Mouse (Mus musculus): ENCODE results near the gene Olfr747.
"Not testable (repeated sequence)": the region's sequence is repeated elsewhere in the genome, so short reads cannot be mapped to it uniquely, and the experiment has no call there.

Olfr747 gene

DNA sequence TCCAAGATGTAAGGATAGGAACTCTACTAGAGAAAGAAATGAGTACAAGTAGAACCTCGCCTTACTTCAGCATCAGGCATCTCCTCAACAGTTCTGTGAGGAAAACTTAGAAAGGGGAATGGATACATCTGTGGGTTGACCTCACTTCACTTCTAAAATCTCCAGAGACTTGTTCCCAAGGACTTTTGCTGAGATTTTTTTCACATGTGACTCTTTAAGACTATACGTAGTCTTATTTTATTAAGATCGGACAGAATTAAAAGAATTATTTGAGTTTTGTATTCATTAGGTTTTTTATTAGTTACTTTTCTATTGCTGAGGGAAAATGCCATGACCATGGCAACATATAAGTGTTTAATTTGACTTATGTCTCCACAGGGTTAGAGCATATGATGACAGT lies at the start of gene Olfr747:
Gene Olfr747 (minus strand): TSS at position 101 of the 400 bp plus-strand sequence.
- no peak for DNase-seq

DNA sequence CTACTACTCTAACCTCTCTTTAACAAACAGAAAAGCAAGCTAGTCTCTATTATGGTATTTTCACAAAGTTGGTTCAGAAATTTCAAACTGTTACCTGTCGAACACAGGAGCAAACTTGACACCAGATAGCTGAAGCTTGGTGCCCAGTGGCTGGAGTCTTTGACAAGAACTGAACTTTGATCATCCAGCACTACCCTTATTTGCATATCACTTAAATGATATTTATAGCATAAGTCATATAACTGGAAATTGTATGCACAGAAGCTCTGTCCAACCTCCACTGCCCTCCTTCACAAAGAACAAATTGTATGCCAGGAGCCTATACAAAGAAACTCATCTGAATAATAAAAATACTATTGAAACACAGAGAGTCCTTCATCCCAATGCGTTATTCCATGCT lies 48.6 kb upstream of the Olfr747 start:
- DNase-seq: no peak

DNA sequence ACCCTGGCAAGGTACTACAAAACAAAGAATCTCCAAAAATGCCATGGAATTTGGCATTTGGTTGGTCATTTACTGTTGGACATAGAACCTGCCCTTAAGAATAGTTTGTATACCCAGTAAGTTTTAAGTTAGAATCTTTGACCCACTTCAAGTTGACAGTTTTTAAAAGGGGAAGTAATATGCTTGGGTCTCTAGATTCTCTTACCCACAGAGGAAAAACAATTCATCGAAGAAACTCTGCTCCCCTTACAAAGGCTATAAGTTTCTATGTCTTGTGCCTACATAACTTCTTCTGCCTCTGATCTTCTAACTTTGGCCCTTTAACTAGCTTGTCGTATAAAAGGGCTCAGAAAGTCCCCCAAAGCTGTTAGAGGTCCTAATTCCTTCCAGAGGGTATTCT lies 47.3 kb upstream of the Olfr747 start:
- DNase-seq: no peak

GRCm38 (mm10) chr14:50722371-50722770 lies 29.4 kb upstream of the Olfr747 start:
- not testable (repeated sequence) for DNase-seq

- DNase-seq: not testable (repeated sequence)
Observed at GRCm38 (mm10) chr14:50719875-50720274, 26.9 kb upstream of the Olfr747 start.

- DNase-seq: no peak
Observed at GRCm38 (mm10) chr14:50707073-50707472, 14.1 kb upstream of the Olfr747 start, which contains the start of gene Olfr748. Olfr748 (plus strand) TSS chr14:50707373.

GRCm38 (mm10) chr14:50646783-50647182 lies 46.2 kb downstream of the Olfr747 start, which contains the start of gene Olfr746:
Olfr746 (plus strand) TSS chr14:50647083.
- DNase-seq: no peak

DNA sequence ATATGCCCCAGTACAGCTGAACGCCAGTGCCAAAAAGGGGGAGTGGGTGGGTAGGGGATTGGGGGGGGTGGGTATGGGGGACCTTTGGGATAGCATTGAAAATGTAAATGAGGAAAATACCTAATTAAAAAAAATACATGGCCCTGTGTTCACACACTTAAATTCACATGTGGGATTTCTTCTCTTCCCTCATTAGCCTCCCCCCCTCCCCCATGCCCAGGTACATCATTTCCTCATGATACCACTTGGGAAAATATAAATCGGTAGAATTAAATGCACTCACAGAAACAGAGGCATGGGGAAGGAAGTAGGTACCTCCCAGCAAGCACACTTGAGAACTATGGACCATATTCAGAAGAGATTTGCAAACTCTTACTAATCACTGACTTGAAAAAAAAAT lies 53.9 kb downstream of the Olfr747 start, which contains the start of gene Olfr745:
Gene Olfr745 (plus strand): TSS at position 301 of the 400 bp plus-strand sequence.
- DNase-seq: no peak

All from right cerebral cortex, adult 18-20 months (tissue).